Mouse (Mus musculus) brain, embryonic 14.5 days (tissue): ENCODE data around the gene Grid1.

Source experiments
- CTCF ChIP-seq: fragments of 200-500 bp; IDR thresholded peaks from 2 replicates; pipeline ENCODE4 v1.5.1; 2012; ENCODE audit warnings: inconsistent platforms, mild to moderate bottlenecking, moderate library complexity, borderline replicate concordance; ENCODE audit not compliant: insufficient read depth, insufficient read length; ENCODE audit errors: extremely low read depth
- POLR2A ChIP-seq: fragments of 200-500 bp; IDR thresholded peaks from 2 replicates; pipeline ENCODE4 v1.6.1; 2012; ENCODE audit warnings: mild to moderate bottlenecking, inconsistent platforms, borderline replicate concordance; ENCODE audit not compliant: poor library complexity, insufficient read depth, insufficient read length, severe bottlenecking; ENCODE audit errors: extremely low read depth

- TF ChIP-seq CTCF = no peak
- TF ChIP-seq POLR2A = no peak
These were observed 48.8 kb downstream of the Grid1 start for GRCm38 (mm10) chr14:34868513-34869260.
